Mouse (Mus musculus): ENCODE results near the gene Grasp. TPM values are rescaled to one million over a fixed set of nuclear protein-coding genes. Genes with fewer than 3 reads are reported as not detected.
A peak's percentile ranks its signal among the peaks of the same experiment; 100 is the strongest.

Gene Grasp
- polyA plus RNA-seq, 1 experiment, result 7.1 TPM

DNA sequence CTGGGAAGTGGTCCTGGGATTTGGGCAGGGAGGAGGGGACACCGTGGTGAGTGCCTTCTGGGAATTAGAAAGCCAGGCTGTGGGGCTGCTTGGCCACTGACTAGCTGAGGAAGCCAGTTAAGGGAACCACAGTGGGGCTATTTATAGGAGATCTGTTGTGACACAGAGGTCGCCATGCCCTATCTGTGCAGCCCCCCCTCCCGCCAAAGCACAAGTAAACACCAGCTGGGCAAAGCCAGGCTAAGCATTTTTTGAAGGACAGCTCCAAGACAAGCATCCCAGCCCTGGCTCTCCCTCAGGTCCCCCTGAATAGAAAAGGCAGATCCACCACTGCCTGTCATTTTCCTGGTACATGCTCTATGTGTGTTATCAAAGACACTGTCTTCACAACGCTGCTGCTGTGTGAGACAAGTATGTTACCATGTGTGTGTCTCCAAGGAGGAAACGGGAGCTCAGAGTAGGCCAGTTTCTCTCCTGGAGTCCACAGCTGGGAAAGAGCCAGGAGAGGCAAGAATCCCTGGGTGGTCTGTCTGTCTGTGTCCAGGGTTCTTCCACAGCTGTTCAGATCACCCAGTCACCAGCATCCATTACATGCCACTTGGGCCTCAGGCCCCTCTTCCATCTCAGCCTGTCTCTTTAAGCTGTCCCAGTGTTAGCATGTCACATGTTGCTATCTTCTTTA, 24.2 kb downstream of the Grasp start:
- no peaks in the 10 kb centered on the region for H3K79me3 ChIP-seq (ENCODE audit: low read depth)
- no peaks in the 10 kb centered on the region for H3K27me3 ChIP-seq (ENCODE audit: control insufficient read depth, insufficient read depth, insufficient read length)
- no peak for TF ChIP-seq CEBPB (IDR thresholded peaks at IDR 0.05; ENCODE audit: low read depth)
- TF ChIP-seq MYOD1 (IDR thresholded peaks at IDR 0.05; ENCODE audit: control insufficient read depth, insufficient read length, low read depth), result no peak
- TF ChIP-seq MAX (IDR thresholded peaks at IDR 0.05), result no peak
- TF ChIP-seq CTCF (IDR thresholded peaks at IDR 0.05; ENCODE audit: control insufficient read depth, insufficient read depth, insufficient read length), result no peak
- no peak for TF ChIP-seq MYOG (IDR thresholded peaks at IDR 0.05; ENCODE audit: control insufficient read depth, extremely low read depth, insufficient read length)
- no peak for TF ChIP-seq FOSL1 (IDR thresholded peaks at IDR 0.05; ENCODE audit: insufficient read depth, low read length, poor library complexity, severe bottlenecking)
- no peak for TF ChIP-seq USF1 (IDR thresholded peaks at IDR 0.05; ENCODE audit: low read depth)
- H3ac ChIP-seq (ENCODE audit: control insufficient read depth, insufficient read length, low read depth), result no peak overlapping the region
- no peaks in the 10 kb centered on the region for H3K79me2 ChIP-seq (ENCODE audit: control insufficient read depth, insufficient read depth)
- no peaks in the 10 kb centered on the region for H3K36me3 ChIP-seq (ENCODE audit: control insufficient read depth, insufficient read depth)
- no peak overlapping the region for H3K4me3 ChIP-seq (ENCODE audit: insufficient read depth, poor library complexity, severe bottlenecking)

DNA sequence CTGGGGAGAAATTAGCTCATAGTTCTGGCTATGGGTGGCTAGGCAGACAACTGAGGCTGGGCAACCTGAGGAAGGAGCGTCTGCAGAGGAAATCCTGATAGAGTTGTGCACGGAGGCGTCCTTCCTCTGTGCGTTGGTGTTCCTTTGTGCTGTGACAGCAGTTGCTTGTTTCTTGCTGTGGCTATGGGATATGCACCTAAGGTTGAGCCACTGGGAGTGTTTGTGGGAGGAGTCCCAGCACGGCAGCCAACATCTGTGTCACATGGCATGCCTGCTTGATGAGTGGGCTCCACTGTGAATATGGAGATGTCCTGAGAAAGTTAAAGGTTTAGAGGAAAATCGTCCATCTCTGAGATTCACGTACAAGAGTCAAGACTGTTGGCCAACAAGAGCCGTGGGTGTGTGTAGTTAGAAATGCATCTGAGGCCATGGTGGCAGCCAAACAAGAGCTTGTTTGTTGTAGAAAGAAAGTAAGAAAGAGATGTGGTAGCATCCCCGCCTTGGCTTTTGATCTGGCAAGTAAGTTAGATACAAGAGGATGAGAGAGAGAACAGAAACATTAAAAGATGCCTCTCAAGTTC, 26.3 kb downstream of the Grasp start:
- no peaks in the 10 kb centered on the region for H3K36me3 ChIP-seq (ENCODE audit: control insufficient read depth, insufficient read depth)
- no peak overlapping the region for H3ac ChIP-seq (ENCODE audit: control insufficient read depth, insufficient read length, low read depth)
- peak; percentile 25 for TF ChIP-seq USF1 (IDR thresholded peaks at IDR 0.05; ENCODE audit: low read depth)
- TF ChIP-seq FOSL1 (IDR thresholded peaks at IDR 0.05; ENCODE audit: insufficient read depth, low read length, poor library complexity, severe bottlenecking), result no peak
- peaks cover 3% of the 10 kb centered on the region for H3K79me3 ChIP-seq (ENCODE audit: low read depth)
- no peaks in the 10 kb centered on the region for H3K27me3 ChIP-seq (ENCODE audit: control insufficient read depth, insufficient read depth, insufficient read length)
- no peak overlapping the region for H3K4me3 ChIP-seq (ENCODE audit: insufficient read depth, poor library complexity, severe bottlenecking)
- peaks cover 11% of the 10 kb centered on the region for H3K79me2 ChIP-seq (ENCODE audit: control insufficient read depth, insufficient read depth)

DNA sequence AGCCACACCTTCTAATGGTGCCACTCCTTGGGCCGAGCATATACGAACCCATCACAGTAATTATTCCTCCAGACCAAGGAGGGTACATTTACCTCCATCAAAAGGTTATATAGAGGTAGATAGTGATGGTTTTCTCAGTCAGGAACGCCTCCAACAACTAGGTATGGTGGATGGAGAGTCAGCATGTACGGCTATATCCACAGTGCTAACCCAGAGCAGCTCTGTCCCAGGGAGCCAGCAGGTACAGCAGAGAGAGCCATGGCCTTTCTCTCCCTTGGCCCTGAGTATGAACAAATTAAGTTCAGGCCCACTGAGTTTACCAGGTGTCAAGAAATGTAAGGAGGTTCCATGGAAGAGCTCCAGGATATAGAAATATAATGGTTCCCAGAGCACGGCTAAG, 27.9 kb downstream of the Grasp start:
- TF ChIP-seq MAX (IDR thresholded peaks at IDR 0.05) (no peak), CEBPB (IDR thresholded peaks at IDR 0.05; ENCODE audit: low read depth) (no peak), MYOD1 (IDR thresholded peaks at IDR 0.05; ENCODE audit: control insufficient read depth, insufficient read length, low read depth) (no peak), CTCF (IDR thresholded peaks at IDR 0.05; ENCODE audit: control insufficient read depth, insufficient read depth, insufficient read length) (no peak), MYOG (IDR thresholded peaks at IDR 0.05; ENCODE audit: control insufficient read depth, extremely low read depth, insufficient read length) (no peak), USF1 (IDR thresholded peaks at IDR 0.05; ENCODE audit: low read depth) (no peak), FOSL1 (IDR thresholded peaks at IDR 0.05; ENCODE audit: insufficient read depth, low read length, poor library complexity, severe bottlenecking) (no peak)
- peaks cover 3% of the 10 kb centered on the region for H3K79me3 ChIP-seq (ENCODE audit: low read depth)
- H3K27me3 ChIP-seq (ENCODE audit: control insufficient read depth, insufficient read depth, insufficient read length), result no peaks in the 10 kb centered on the region
- no peak overlapping the region for H3K4me3 ChIP-seq (ENCODE audit: insufficient read depth, poor library complexity, severe bottlenecking)
- peaks cover 22% of the 10 kb centered on the region for H3K79me2 ChIP-seq (ENCODE audit: control insufficient read depth, insufficient read depth)
- H3K36me3 ChIP-seq (ENCODE audit: control insufficient read depth, insufficient read depth), result no peaks in the 10 kb centered on the region
- H3ac ChIP-seq (ENCODE audit: control insufficient read depth, insufficient read length, low read depth), result no peak overlapping the region

GRCm38 (mm10) chr15:101252614-101253013, 28.6 kb downstream of the Grasp start:
- no peak overlapping the region for H3K4me3 ChIP-seq (ENCODE audit: insufficient read depth, poor library complexity, severe bottlenecking)
- H3ac ChIP-seq (ENCODE audit: control insufficient read depth, insufficient read length, low read depth), result no peak overlapping the region
- H3K79me3 ChIP-seq (ENCODE audit: low read depth), result peaks cover 3% of the 10 kb centered on the region
- peaks cover 26% of the 10 kb centered on the region for H3K79me2 ChIP-seq (ENCODE audit: control insufficient read depth, insufficient read depth)
- TF ChIP-seq USF1 (IDR thresholded peaks at IDR 0.05; ENCODE audit: low read depth) (no peak), CTCF (IDR thresholded peaks at IDR 0.05; ENCODE audit: control insufficient read depth, insufficient read depth, insufficient read length) (no peak), MYOG (IDR thresholded peaks at IDR 0.05; ENCODE audit: control insufficient read depth, extremely low read depth, insufficient read length) (no peak), MAX (IDR thresholded peaks at IDR 0.05) (no peak), FOSL1 (IDR thresholded peaks at IDR 0.05; ENCODE audit: insufficient read depth, low read length, poor library complexity, severe bottlenecking) (no peak), CEBPB (IDR thresholded peaks at IDR 0.05; ENCODE audit: low read depth) (no peak)
- H3K36me3 ChIP-seq (ENCODE audit: control insufficient read depth, insufficient read depth), result no peaks in the 10 kb centered on the region
- no peaks in the 10 kb centered on the region for H3K27me3 ChIP-seq (ENCODE audit: control insufficient read depth, insufficient read depth, insufficient read length)

DNA sequence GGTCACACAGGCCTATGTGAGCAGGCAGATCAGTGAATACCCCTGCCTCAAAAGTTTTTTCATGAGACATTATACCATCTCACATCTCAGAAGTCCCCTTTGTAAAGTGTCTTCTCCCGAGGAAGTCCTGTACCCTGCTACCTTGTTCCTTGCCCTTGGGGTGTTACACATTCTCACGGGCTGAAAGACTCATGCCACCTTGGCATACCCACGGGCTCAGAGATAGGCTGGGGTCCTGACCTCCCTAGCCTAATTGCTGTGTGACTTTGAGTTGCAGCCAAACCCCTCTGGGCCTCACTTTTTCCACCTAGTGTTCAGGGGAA, 29.5 kb downstream of the Grasp start:
- no peak overlapping the region for H3ac ChIP-seq (ENCODE audit: control insufficient read depth, insufficient read length, low read depth)
- peaks cover 3% of the 10 kb centered on the region for H3K79me3 ChIP-seq (ENCODE audit: low read depth)
- H3K27me3 ChIP-seq (ENCODE audit: control insufficient read depth, insufficient read depth, insufficient read length), result no peaks in the 10 kb centered on the region
- peaks cover 4% of the 10 kb centered on the region for H3K36me3 ChIP-seq (ENCODE audit: control insufficient read depth, insufficient read depth)
- H3K4me3 ChIP-seq (ENCODE audit: insufficient read depth, poor library complexity, severe bottlenecking), result peak overlapping the region; percentile 45
- H3K79me2 ChIP-seq (ENCODE audit: control insufficient read depth, insufficient read depth), result peaks cover 30% of the 10 kb centered on the region
- TF ChIP-seq MYOG (IDR thresholded peaks at IDR 0.05; ENCODE audit: control insufficient read depth, extremely low read depth, insufficient read length) (no peak), MAX (IDR thresholded peaks at IDR 0.05) (no peak)
